Comparison of ENCODE assay signal across 27 mouse cellular contexts in genomic region chr7:82501306-82501705, GRCm38 (mm10).
DNase-seq lines count a peak whose midpoint lies in the region; ATAC-seq lines count a peak whose summit lies in the region.
"Had no signal": no experiment of that assay in that cellular context is flagged by ENCODE, and none has a peak within 500 bp of the region (broad histone marks: within the 10 kb centered on the region; RNA-seq: fewer than 3 reads in every experiment).

No protein-coding gene starts in this region.

- no peak overlapping the region for H3K4me2 ChIP-seq in kidney, embryonic 14.5 days (replicated peaks; ENCODE audit: low read depth, low read length)
- no peak overlapping the region for H3K4me2 ChIP-seq in heart, embryonic 12.5 days
- H3K4me2 ChIP-seq: hindbrain, embryonic 12.5 days; kidney, embryonic 15.5 days; liver, embryonic 13.5 days; midbrain, embryonic 13.5 days had no signal

- intact Hi-C loops in left cerebral cortex, postnatal 4 days (cut with DNase I): no loop called here
- intact Hi-C loops in left cerebral cortex, postnatal 36 days (cut with DNase I): no loop called here

- WGBS in kidney, embryonic 14.5 days: 87% methylated on average over 6 of the region's 6 CpGs
- 78% methylated on average over 6 of the region's 6 CpGs for WGBS in heart, embryonic 12.5 days

- no peak for ATAC-seq in kidney, embryonic 14.5 days (ENCODE audit: low FRiP score, low TSS enrichment)
- no peak for ATAC-seq in heart, embryonic 12.5 days (ENCODE audit: insufficient number of reproducible peaks, low FRiP score)
- ATAC-seq: intestine, postnatal 0 days; midbrain, embryonic 13.5 days; Patski had no signal

- no peaks in the 10 kb centered on the region for H3K36me3 ChIP-seq in kidney, embryonic 14.5 days (ENCODE audit: control insufficient read depth, insufficient read depth, low read length)
- no peaks in the 10 kb centered on the region for H3K36me3 ChIP-seq in heart, embryonic 12.5 days
- H3K36me3 ChIP-seq: forebrain, embryonic 10.5 days; G1E; hindbrain, embryonic 12.5 days; kidney, embryonic 15.5 days; liver, embryonic 13.5 days; midbrain, embryonic 13.5 days had no signal

- H3K9ac ChIP-seq in kidney, embryonic 14.5 days (ENCODE audit: low read depth, low read length): no peak overlapping the region
- H3K9ac ChIP-seq in heart, embryonic 12.5 days: no peak overlapping the region
- H3K9ac ChIP-seq: hindbrain, embryonic 12.5 days; kidney, embryonic 15.5 days; liver, embryonic 13.5 days; midbrain, embryonic 13.5 days had no signal

- no peak overlapping the region for H3K27ac ChIP-seq in kidney, embryonic 14.5 days (ENCODE audit: low read depth, low read length)
- H3K27ac ChIP-seq in heart, embryonic 12.5 days (ENCODE audit: poor library complexity, severe bottlenecking): no peak overlapping the region
- H3K27ac ChIP-seq: forebrain, embryonic 10.5 days; hindbrain, embryonic 12.5 days; kidney, embryonic 15.5 days; liver, embryonic 13.5 days; midbrain, embryonic 13.5 days had no signal

- no peaks in the 10 kb centered on the region for H3K4me1 ChIP-seq in kidney, embryonic 14.5 days (ENCODE audit: control insufficient read depth, insufficient read depth, low read length)
- H3K4me1 ChIP-seq in heart, embryonic 12.5 days (replicated peaks): no peaks in the 10 kb centered on the region
- H3K4me1 ChIP-seq: forebrain, embryonic 10.5 days; hindbrain, embryonic 12.5 days; kidney, embryonic 15.5 days; liver, embryonic 13.5 days had no signal

- H3K4me3 ChIP-seq in kidney, embryonic 14.5 days (ENCODE audit: low read length): no peak overlapping the region
- no peak overlapping the region for H3K4me3 ChIP-seq in heart, embryonic 12.5 days
- H3K4me3 ChIP-seq: forebrain, embryonic 10.5 days; hindbrain, embryonic 12.5 days; kidney, embryonic 15.5 days; liver, embryonic 13.5 days; midbrain, embryonic 13.5 days had no signal

- H3K27me3 ChIP-seq in kidney, embryonic 14.5 days (ENCODE audit: control insufficient read depth, insufficient read depth, low read length): no peaks in the 10 kb centered on the region
- no peaks in the 10 kb centered on the region for H3K27me3 ChIP-seq in heart, embryonic 12.5 days (replicated peaks)
- H3K27me3 ChIP-seq: CH12.LX; hindbrain, embryonic 12.5 days; kidney, embryonic 15.5 days; liver, embryonic 13.5 days; midbrain, embryonic 13.5 days; Patski had no signal

- DNase-seq in left cerebral cortex, adult 11 months (ENCODE audit: low spot score): peak; percentile 43
- no peak for DNase-seq in left cerebral cortex, postnatal 4 days
- DNase-seq in frontal cortex, postnatal 36 days (ENCODE audit: low spot score in 2 of 2): peak; percentile 51 to 76
- peak; percentile 61 to 63 for DNase-seq in left cerebral cortex, postnatal 36 days (ENCODE audit: low spot score in 2 of 2)
- peak; percentile 80 for DNase-seq in telencephalon, adult 2 months (ENCODE audit: low read depth, low spot score)
- DNase-seq: adrenal gland, adult 2 months; B cell, adult 2 months; cerebellum, adult 18-20 months; cerebellum, postnatal 14 days; gastrocnemius, postnatal 10 days; heart, adult 18-20 months; kidney, postnatal 4 days; liver, embryonic 13.5 days; lung, adult 2 months; lung, postnatal 14 days; spleen, adult 18-20 months; thymus, postnatal 36 days had no signal

- H3K9me3 ChIP-seq in kidney, embryonic 14.5 days (ENCODE audit: control insufficient read depth, low read length): no peaks in the 10 kb centered on the region
- H3K9me3 ChIP-seq in heart, embryonic 12.5 days (replicated peaks): no peaks in the 10 kb centered on the region
- H3K9me3 ChIP-seq: forebrain, embryonic 10.5 days; G1E; hindbrain, embryonic 12.5 days; kidney, embryonic 15.5 days; liver, embryonic 13.5 days; midbrain, embryonic 13.5 days had no signal
